Mouse (Mus musculus): ENCODE results near the gene Rabep1. TPM values are rescaled to one million over a fixed set of nuclear protein-coding genes. Genes with fewer than 3 reads are reported as not detected.

Rabep1 gene
- polyA plus RNA-seq, 1 experiment from 2014 or later: 55.8 TPM

GRCm38 (mm10) chr11:70906681-70907080 is 62.1 kb downstream of the Rabep1 start:
- Histone ChIP-seq H3K4me2 (ENCODE audit: low read depth, low read length) (no peak overlapping the region), H3K9me3 (ENCODE audit: control insufficient read depth, low read length) (no peaks in the 10 kb centered on the region), H3K27ac (ENCODE audit: low read length) (no peak overlapping the region), H3K27me3 (replicated peaks; ENCODE audit: control insufficient read depth, insufficient read depth, low read length) (no peaks in the 10 kb centered on the region), H3K4me3 (ENCODE audit: low read length) (no peak overlapping the region), H3K4me1 (ENCODE audit: control insufficient read depth, insufficient read depth, low read length) (no peaks in the 10 kb centered on the region), H3K9ac (ENCODE audit: low read depth, low read length) (no peak overlapping the region), H3K36me3 (ENCODE audit: control insufficient read depth, insufficient read depth, low read length) (peaks cover 9% of the 10 kb centered on the region)
- 88% methylated on average over 3 of the region's 3 CpGs for WGBS
- no peak for ATAC-seq

GRCm38 (mm10) chr11:70911323-70911722 is 66.7 kb downstream of the Rabep1 start:
- ATAC-seq: no peak
- peaks cover 6% of the 10 kb centered on the region for H3K36me3 ChIP-seq (ENCODE audit: control insufficient read depth, insufficient read depth, low read length)

GRCm38 (mm10) chr11:70911920-70912319 is 67.3 kb downstream of the Rabep1 start:
- Histone ChIP-seq H3K27me3 (replicated peaks; ENCODE audit: control insufficient read depth, insufficient read depth, low read length) (no peaks in the 10 kb centered on the region), H3K4me2 (ENCODE audit: low read depth, low read length) (no peak overlapping the region), H3K9ac (ENCODE audit: low read depth, low read length) (no peak overlapping the region), H3K9me3 (ENCODE audit: control insufficient read depth, low read length) (no peaks in the 10 kb centered on the region), H3K4me3 (ENCODE audit: low read length) (no peak overlapping the region), H3K36me3 (ENCODE audit: control insufficient read depth, insufficient read depth, low read length) (peaks cover 6% of the 10 kb centered on the region), H3K27ac (ENCODE audit: low read length) (no peak overlapping the region), H3K4me1 (ENCODE audit: control insufficient read depth, insufficient read depth, low read length) (no peaks in the 10 kb centered on the region)
- 91% methylated on average over 1 of the region's 1 CpGs for WGBS
- no peak for ATAC-seq

More at GRCm38 (mm10) chr11:70911323-70911722, 66.7 kb downstream of the Rabep1 start:
- no peaks in the 10 kb centered on the region for H3K4me1 ChIP-seq (ENCODE audit: control insufficient read depth, insufficient read depth, low read length)
- H3K9ac ChIP-seq (ENCODE audit: low read depth, low read length): no peak overlapping the region
- H3K27ac ChIP-seq (ENCODE audit: low read length): no peak overlapping the region
- H3K4me3 ChIP-seq (ENCODE audit: low read length): no peak overlapping the region
- 93% methylated on average over 3 of the region's 3 CpGs for whole genome bisulfite sequencing
- H3K9me3 ChIP-seq (ENCODE audit: control insufficient read depth, low read length): no peaks in the 10 kb centered on the region
- no peak overlapping the region for H3K4me2 ChIP-seq (ENCODE audit: low read depth, low read length)
- H3K27me3 ChIP-seq (replicated peaks; ENCODE audit: control insufficient read depth, insufficient read depth, low read length): no peaks in the 10 kb centered on the region

GRCm38 (mm10) chr11:70917896-70918295 is 73.3 kb downstream of the Rabep1 start:
- Histone ChIP-seq H3K27me3 (replicated peaks; ENCODE audit: control insufficient read depth, insufficient read depth, low read length) (no peaks in the 10 kb centered on the region), H3K4me1 (ENCODE audit: control insufficient read depth, insufficient read depth, low read length) (no peaks in the 10 kb centered on the region), H3K36me3 (ENCODE audit: control insufficient read depth, insufficient read depth, low read length) (peaks cover under 1% of the 10 kb centered on the region; the same call in 1 of the 2 replicates), H3K4me3 (ENCODE audit: low read length) (no peak overlapping the region), H3K9ac (ENCODE audit: low read depth, low read length) (no peak overlapping the region), H3K27ac (ENCODE audit: low read length) (no peak overlapping the region), H3K4me2 (ENCODE audit: low read depth, low read length) (no peak overlapping the region), H3K9me3 (ENCODE audit: control insufficient read depth, low read length) (no peaks in the 10 kb centered on the region)
- WGBS: 93% methylated on average over 2 of the region's 2 CpGs
- ATAC-seq: no peak

GRCm38 (mm10) chr11:70919524-70919923 is 74.9 kb downstream of the Rabep1 start:
- Histone ChIP-seq H3K4me2 (ENCODE audit: low read depth, low read length) (no peak overlapping the region), H3K9ac (ENCODE audit: low read depth, low read length) (no peak overlapping the region), H3K36me3 (ENCODE audit: control insufficient read depth, insufficient read depth, low read length) (peaks cover 9% of the 10 kb centered on the region), H3K9me3 (ENCODE audit: control insufficient read depth, low read length) (no peaks in the 10 kb centered on the region), H3K4me3 (ENCODE audit: low read length) (no peak overlapping the region), H3K27me3 (replicated peaks; ENCODE audit: control insufficient read depth, insufficient read depth, low read length) (no peaks in the 10 kb centered on the region), H3K4me1 (ENCODE audit: control insufficient read depth, insufficient read depth, low read length) (no peaks in the 10 kb centered on the region), H3K27ac (ENCODE audit: low read length) (no peak overlapping the region)
- 83% methylated on average over 4 of the region's 4 CpGs for WGBS
- no peak for ATAC-seq

GRCm38 (mm10) chr11:70931461-70931860 is 86.9 kb downstream of the Rabep1 start:
- no peak overlapping the region for H3K4me2 ChIP-seq (ENCODE audit: low read depth, low read length)
- no peak overlapping the region for H3K27ac ChIP-seq (ENCODE audit: low read length)
- peaks cover 4% of the 10 kb centered on the region; the same call in 1 of the 2 replicates for H3K36me3 ChIP-seq (ENCODE audit: control insufficient read depth, insufficient read depth, low read length)
- no peak overlapping the region for H3K4me3 ChIP-seq (ENCODE audit: low read length)
- no peaks in the 10 kb centered on the region for H3K4me1 ChIP-seq (ENCODE audit: control insufficient read depth, insufficient read depth, low read length)
- H3K27me3 ChIP-seq (replicated peaks; ENCODE audit: control insufficient read depth, insufficient read depth, low read length): no peaks in the 10 kb centered on the region
- no peaks in the 10 kb centered on the region for H3K9me3 ChIP-seq (ENCODE audit: control insufficient read depth, low read length)
- no peak for ATAC-seq
- no peak overlapping the region for H3K9ac ChIP-seq (ENCODE audit: low read depth, low read length)
- 81% methylated on average over 5 of the region's 5 CpGs for WGBS

- peaks cover 8% of the 10 kb centered on the region for H3K36me3 ChIP-seq (ENCODE audit: control insufficient read depth, insufficient read depth, low read length)
Measured at GRCm38 (mm10) chr11:70935316-70935715, 90.7 kb downstream of the Rabep1 start.

GRCm38 (mm10) chr11:70942596-70942995 is 98.0 kb downstream of the Rabep1 start:
- Histone ChIP-seq H3K27me3 (replicated peaks; ENCODE audit: control insufficient read depth, insufficient read depth, low read length) (no peaks in the 10 kb centered on the region), H3K36me3 (ENCODE audit: control insufficient read depth, insufficient read depth, low read length) (peaks cover 18% of the 10 kb centered on the region), H3K27ac (ENCODE audit: low read length) (no peak overlapping the region), H3K9me3 (ENCODE audit: control insufficient read depth, low read length) (no peaks in the 10 kb centered on the region), H3K4me1 (ENCODE audit: control insufficient read depth, insufficient read depth, low read length) (no peaks in the 10 kb centered on the region), H3K9ac (ENCODE audit: low read depth, low read length) (no peak overlapping the region), H3K4me3 (ENCODE audit: low read length) (no peak overlapping the region), H3K4me2 (ENCODE audit: low read depth, low read length) (no peak overlapping the region)
- ATAC-seq: no peak
- WGBS: 88% methylated on average over 1 of the region's 1 CpGs

More at GRCm38 (mm10) chr11:70935316-70935715, 90.7 kb downstream of the Rabep1 start:
- H3K27ac ChIP-seq (ENCODE audit: low read length): no peak overlapping the region
- H3K9me3 ChIP-seq (ENCODE audit: control insufficient read depth, low read length): no peaks in the 10 kb centered on the region
- ATAC-seq: no peak
- H3K4me1 ChIP-seq (ENCODE audit: control insufficient read depth, insufficient read depth, low read length): no peaks in the 10 kb centered on the region
- H3K9ac ChIP-seq (ENCODE audit: low read depth, low read length): no peak overlapping the region
- no peak overlapping the region for H3K4me2 ChIP-seq (ENCODE audit: low read depth, low read length)
- 93% methylated on average over 7 of the region's 7 CpGs for WGBS
- H3K27me3 ChIP-seq (replicated peaks; ENCODE audit: control insufficient read depth, insufficient read depth, low read length): no peaks in the 10 kb centered on the region
- H3K4me3 ChIP-seq (ENCODE audit: low read length): no peak overlapping the region

GRCm38 (mm10) chr11:70943651-70944050 is 99.1 kb downstream of the Rabep1 start:
- H3K4me2 ChIP-seq (ENCODE audit: low read depth, low read length): no peak overlapping the region
- no peak overlapping the region for H3K9ac ChIP-seq (ENCODE audit: low read depth, low read length)
- peaks cover 18% of the 10 kb centered on the region for H3K36me3 ChIP-seq (ENCODE audit: control insufficient read depth, insufficient read depth, low read length)
- H3K9me3 ChIP-seq (ENCODE audit: control insufficient read depth, low read length): no peaks in the 10 kb centered on the region
- ATAC-seq: no peak
- H3K27ac ChIP-seq (ENCODE audit: low read length): no peak overlapping the region
- H3K4me1 ChIP-seq (ENCODE audit: control insufficient read depth, insufficient read depth, low read length): no peaks in the 10 kb centered on the region
- no peak overlapping the region for H3K4me3 ChIP-seq (ENCODE audit: low read length)
- no peaks in the 10 kb centered on the region for H3K27me3 ChIP-seq (replicated peaks; ENCODE audit: control insufficient read depth, insufficient read depth, low read length)
- WGBS: 90% methylated on average over 7 of the region's 7 CpGs

All from intestine, embryonic 16.5 days (tissue).